Mouse (Mus musculus) layer of hippocampus, postnatal 14 days (tissue): ENCODE measurements around the gene Ercc6l. TPM values are rescaled to one million over a fixed set of nuclear protein-coding genes. Genes with fewer than 3 reads are reported as not detected.
"Not testable (repeated sequence)": the region's sequence is repeated elsewhere in the genome, so short reads cannot be mapped to it uniquely, and the experiment has no call there.

ENCODE experiments used
- DNase-seq, 2 experiments: peaks; one replicate each; pipeline ENCODE4 v3.0.0; 2021 to 2022; ENCODE audit warnings: low spot score in 2 of 2, mixed read lengths in 1 of 2
- total RNA-seq, 2 experiments: library from RNA; stranded (reverse); gene quantifications; 2 replicates each; pipeline ENCODE4 v1.2.3; 2021

The Ercc6l gene
- total RNA-seq, 2 experiments from 2014 or later: 0.29 to 0.62 TPM

- peak in 1 of 2 experiments; percentile 7 for DNase-seq
Observed at GRCm38 (mm10) chrX:102115676-102116075, 41.2 kb downstream of the Ercc6l start.

DNA sequence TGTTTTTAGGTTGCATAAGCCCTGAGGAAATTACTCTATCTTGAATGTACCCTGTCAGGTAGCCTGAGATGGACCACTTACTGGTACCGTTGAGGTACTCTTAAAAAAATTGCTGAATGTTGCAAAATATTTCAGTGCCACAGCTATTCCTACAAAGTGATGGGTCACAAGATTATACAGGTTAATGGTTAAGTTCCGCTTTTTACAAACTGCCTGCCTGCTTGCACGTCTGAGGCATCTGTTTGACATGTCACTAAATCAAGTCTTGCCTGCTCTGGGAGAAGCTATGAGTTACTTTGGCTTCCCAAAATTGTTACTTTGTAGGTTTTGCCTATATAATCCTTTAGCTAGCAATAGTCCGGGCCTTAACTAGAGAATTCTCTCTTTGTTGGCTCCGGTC lies 47.5 kb downstream of the Ercc6l start:
- DNase-seq: not testable (repeated sequence)

GRCm38 (mm10) chrX:102103830-102104229 lies 53.1 kb downstream of the Ercc6l start:
- DNase-seq: not testable (repeated sequence)

DNA sequence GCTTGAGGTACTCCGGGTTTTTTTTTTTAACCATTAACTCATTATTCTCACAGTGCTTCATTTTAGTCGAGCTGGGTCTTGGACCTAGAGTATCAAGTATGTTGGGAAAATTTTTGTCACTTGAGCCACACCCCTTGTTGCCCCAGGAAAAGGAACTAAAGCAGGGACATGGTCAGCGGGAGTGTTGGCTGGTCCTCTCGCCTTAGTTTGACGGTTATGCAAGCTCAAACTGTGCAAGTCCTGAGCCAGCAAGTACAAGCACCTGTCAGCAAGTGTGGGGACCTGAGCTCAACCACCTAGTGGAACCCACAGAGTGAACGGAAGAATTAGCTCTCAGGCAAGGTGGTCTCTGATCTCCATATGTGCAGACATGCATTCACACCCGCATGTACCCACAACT lies 55.0 kb downstream of the Ercc6l start:
- DNase-seq: no peak

- no peak for DNase-seq
Observed at GRCm38 (mm10) chrX:102094381-102094904, 62.4 kb downstream of the Ercc6l start.

Other genes with a start within 250 kb of the Ercc6l start
- 10 to 100 TPM in 1 of 2 experiments, 1 to 10 TPM in 1; 8.9 to 10.1 TPM for gene Rtl5, start 85.8 kb downstream of the Ercc6l start, total RNA-seq
- gene Pin4, start 37.6 kb downstream of the Ercc6l start, total RNA-seq: 10 to 100 TPM; 34.4 to 39.2 TPM
- 100 to 1,000 TPM; 472 to 534 TPM for gene Rps4x, start 32.3 kb upstream of the Ercc6l start, total RNA-seq
- gene Cited1, start 95.1 kb upstream of the Ercc6l start, total RNA-seq: 1 to 10 TPM; 3.5 to 4.0 TPM